Comparison of ENCODE assay signal across 15 mouse cellular contexts in the genomic region with DNA sequence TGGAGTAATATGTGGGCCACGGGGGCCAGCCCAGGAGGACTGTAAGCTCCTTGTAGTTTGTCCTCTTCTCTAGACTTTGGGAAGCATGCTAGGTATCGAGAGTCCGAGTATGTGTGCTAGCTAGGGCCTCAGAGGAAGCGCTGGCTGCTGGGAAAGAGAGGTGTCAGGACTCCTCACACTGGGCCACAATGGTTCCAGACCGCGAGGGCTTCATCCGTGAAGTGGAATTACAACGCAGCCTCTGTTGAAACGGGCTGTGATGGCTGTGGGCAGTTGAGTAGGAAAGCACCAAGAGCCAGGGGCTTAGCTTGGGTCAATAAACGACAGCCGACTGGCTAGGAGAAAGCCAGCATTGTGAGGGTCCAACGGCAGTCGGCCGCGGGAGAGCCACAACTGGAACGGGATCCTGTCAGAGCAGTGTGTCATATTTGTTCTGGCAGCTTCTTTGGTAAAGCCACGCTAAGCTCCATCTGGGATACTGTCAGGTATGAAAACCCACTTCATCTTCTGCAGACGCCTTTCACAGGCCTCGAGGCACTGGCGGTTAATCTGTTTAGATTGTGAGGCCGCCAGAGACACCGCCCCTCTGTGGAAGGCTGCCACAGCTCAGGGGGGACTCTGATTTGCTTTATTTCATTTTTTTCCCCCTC. TPM values are rescaled to one million over a fixed set of nuclear protein-coding genes. Genes with fewer than 3 reads are reported as not detected.
DNase-seq lines count a peak whose midpoint lies in the region; ATAC-seq and TF ChIP-seq lines count a peak whose summit lies in the region.
"Had no signal": no experiment of that assay in that cellular context is flagged by ENCODE, and none has a peak within 500 bp of the region (broad histone marks: within the 10 kb centered on the region; RNA-seq: fewer than 3 reads in every experiment).

No protein-coding gene starts in this region.

- peak; percentile 45 for DNase-seq in forebrain, embryonic 14.5 days (ENCODE audit: low spot score)
- peak; percentile 43 to 49 for DNase-seq in right cerebral cortex, postnatal 10 days (ENCODE audit: low spot score in 2 of 2)
- DNase-seq in right cerebral cortex, adult 18-20 months = no peak
- DNase-seq in midbrain, postnatal 0 days (ENCODE audit: low spot score) = peak; percentile 33
- no peak for DNase-seq in gastrocnemius, adult 2 months
- no peak for DNase-seq in heart, adult 11 months
- DNase-seq: adrenal gland, postnatal 10 days; gastrocnemius, postnatal 10 days; lung, postnatal 36 days; spleen, adult 18-20 months; thymus, adult 18-20 months had no signal

- no peaks in the 10 kb centered on the region for H3K36me3 ChIP-seq in forebrain, embryonic 14.5 days (ENCODE audit: control insufficient read depth, insufficient read depth, low read length)
- H3K36me3 ChIP-seq in forebrain, embryonic 12.5 days (replicated peaks) = no peaks in the 10 kb centered on the region
- H3K36me3 ChIP-seq in hindbrain, embryonic 15.5 days = no peaks in the 10 kb centered on the region
- no peaks in the 10 kb centered on the region for H3K36me3 ChIP-seq in midbrain, postnatal 0 days (ENCODE audit: insufficient read depth, low read length)
- H3K36me3 ChIP-seq: heart, embryonic 12.5 days had no signal

- WGBS in forebrain, embryonic 14.5 days = 81% methylated on average over 22 of the region's 22 CpGs
- WGBS in forebrain, embryonic 12.5 days = 85% methylated on average over 22 of the region's 22 CpGs
- WGBS in hindbrain, embryonic 15.5 days = 78% methylated on average over 22 of the region's 22 CpGs
- 47% methylated on average over 22 of the region's 22 CpGs for WGBS in midbrain, postnatal 0 days

- ATAC-seq in forebrain, embryonic 14.5 days = peak; percentile 33; the same call in 1 of the 2 replicates
- no peak for ATAC-seq in forebrain, embryonic 12.5 days (ENCODE audit: low FRiP score)
- peak; percentile 44 for ATAC-seq in hindbrain, embryonic 15.5 days (ENCODE audit: low FRiP score, low read depth)
- ATAC-seq in midbrain, postnatal 0 days (ENCODE audit: low FRiP score) = peak; percentile 50; the same call in 1 of the 2 replicates

- H3K4me3 ChIP-seq in forebrain, embryonic 14.5 days (ENCODE audit: low read depth, low read length) = no peak overlapping the region
- H3K4me3 ChIP-seq in forebrain, embryonic 12.5 days (replicated peaks) = no peak overlapping the region
- H3K4me3 ChIP-seq in hindbrain, embryonic 15.5 days = no peak overlapping the region
- no peak overlapping the region for H3K4me3 ChIP-seq in midbrain, postnatal 0 days (ENCODE audit: low read depth, low read length)
- H3K4me3 ChIP-seq in gastrocnemius, adult 2 months = no peak overlapping the region
- H3K4me3 ChIP-seq: heart, embryonic 12.5 days; myocyte had no signal

- peaks cover 8% of the 10 kb centered on the region; the same call in 1 of the 2 replicates for H3K4me1 ChIP-seq in forebrain, embryonic 14.5 days (ENCODE audit: control insufficient read depth, insufficient read depth, low read length)
- peaks cover 18% of the 10 kb centered on the region for H3K4me1 ChIP-seq in forebrain, embryonic 12.5 days
- H3K4me1 ChIP-seq in hindbrain, embryonic 15.5 days (replicated peaks) = peaks cover 13% of the 10 kb centered on the region
- H3K4me1 ChIP-seq in midbrain, postnatal 0 days (ENCODE audit: insufficient read depth, low read length) = peaks cover 3% of the 10 kb centered on the region; the same call in 1 of the 2 replicates
- H3K4me1 ChIP-seq: heart, embryonic 12.5 days had no signal

- peak; percentile 33 for TF ChIP-seq CTCF in midbrain, postnatal 0 days (IDR thresholded peaks at IDR 0.05)
- no peak for TF ChIP-seq CTCF in gastrocnemius, adult 2 months (IDR thresholded peaks at IDR 0.05)

- H3K9me3 ChIP-seq in forebrain, embryonic 14.5 days (replicated peaks; ENCODE audit: control insufficient read depth, low read length) = no peaks in the 10 kb centered on the region
- H3K9me3 ChIP-seq in forebrain, embryonic 12.5 days = no peaks in the 10 kb centered on the region
- no peaks in the 10 kb centered on the region for H3K9me3 ChIP-seq in hindbrain, embryonic 15.5 days
- H3K9me3 ChIP-seq in midbrain, postnatal 0 days (ENCODE audit: low read length) = no peaks in the 10 kb centered on the region
- H3K9me3 ChIP-seq: heart, embryonic 12.5 days had no signal

- H3K27ac ChIP-seq in forebrain, embryonic 14.5 days (ENCODE audit: low read depth, low read length) = peak overlapping the region; percentile 21; the same call in 1 of the 2 replicates
- H3K27ac ChIP-seq in forebrain, embryonic 12.5 days = no peak overlapping the region
- peak overlapping the region; percentile 6; the same call in 1 of the 2 replicates for H3K27ac ChIP-seq in hindbrain, embryonic 15.5 days (replicated peaks)
- peak overlapping the region; percentile 65 for H3K27ac ChIP-seq in midbrain, postnatal 0 days (ENCODE audit: low read depth, low read length)
- no peak overlapping the region for H3K27ac ChIP-seq in gastrocnemius, adult 2 months

- H3K27me3 ChIP-seq in forebrain, embryonic 14.5 days (replicated peaks; ENCODE audit: control insufficient read depth, insufficient read depth, low read length) = no peaks in the 10 kb centered on the region
- H3K27me3 ChIP-seq in forebrain, embryonic 12.5 days = 0 out of 2 replicates have a peak, but pooled peaks cover 3% of the 10 kb centered on the region
- no peaks in the 10 kb centered on the region for H3K27me3 ChIP-seq in hindbrain, embryonic 15.5 days
- no peaks in the 10 kb centered on the region for H3K27me3 ChIP-seq in midbrain, postnatal 0 days (ENCODE audit: insufficient read depth, low read length)
- H3K27me3 ChIP-seq: heart, embryonic 12.5 days had no signal

- H3K9ac ChIP-seq in forebrain, embryonic 14.5 days (ENCODE audit: low read length) = no peak overlapping the region
- H3K9ac ChIP-seq in forebrain, embryonic 12.5 days = no peak overlapping the region
- H3K9ac ChIP-seq in hindbrain, embryonic 15.5 days = no peak overlapping the region
- H3K9ac ChIP-seq in midbrain, postnatal 0 days (replicated peaks; ENCODE audit: low read length, poor library complexity, severe bottlenecking) = no peak overlapping the region
- H3K9ac ChIP-seq: heart, embryonic 12.5 days had no signal

- intact Hi-C loops in gastrocnemius, adult 2 months (cut with DNase I) = no loop called here

- no peak overlapping the region for H3K4me2 ChIP-seq in forebrain, embryonic 14.5 days (ENCODE audit: low read length)
- H3K4me2 ChIP-seq in forebrain, embryonic 12.5 days = no peak overlapping the region
- no peak overlapping the region for H3K4me2 ChIP-seq in hindbrain, embryonic 15.5 days
- no peak overlapping the region for H3K4me2 ChIP-seq in midbrain, postnatal 0 days (ENCODE audit: low read depth, low read length, poor library complexity, severe bottlenecking)
- H3K4me2 ChIP-seq: heart, embryonic 12.5 days had no signal

RNA-seq across cellular contexts. Expression of a gene that starts 41.7 kb away (rescaled TPM):
- 1.5 and 2.2 TPM in 2 replicates for polyA plus RNA-seq in forebrain, embryonic 14.5 days (2014; fragmentation: Nextera tagmentation; extraction: Ambion mirVana)
- polyA plus RNA-seq in forebrain, embryonic 12.5 days (2016; fragmentation: Nextera tagmentation; extraction: Ambion mirVana) = 6.9 and 8.6 TPM in 2 replicates
- 4.7 and 5.7 TPM in 2 replicates for polyA plus RNA-seq in hindbrain, embryonic 15.5 days (2015; fragmentation: Nextera tagmentation; extraction: Ambion mirVana)
- 2.0 and 3.1 TPM in 2 replicates for total RNA-seq in midbrain, postnatal 0 days (2014; rRNA removed)
- polyA plus RNA-seq in midbrain, postnatal 0 days (2015; fragmentation: Nextera tagmentation; extraction: Ambion mirVana) = 4.0 and 4.3 TPM in 2 replicates
- total RNA-seq in gastrocnemius, adult 2 months (2021) = under 1 TPM in 1 of 2 experiments, not detected in 1; 0.73 TPM
- polyA plus RNA-seq: myocyte had no signal

Comparison
In these comparisons a context has a peak if more than half of its experiments do, and no peak if none do; other contexts are left out.
1. DNase-seq: peak in forebrain, embryonic 14.5 days (single experiment), right cerebral cortex, postnatal 10 days (2 of 2) and midbrain, postnatal 0 days (single experiment); none in right cerebral cortex, adult 18-20 months (single experiment), gastrocnemius, adult 2 months (single experiment) and heart, adult 11 months (single experiment).
2. H3K27ac ChIP-seq: peak in forebrain, embryonic 14.5 days (single experiment), hindbrain, embryonic 15.5 days (single experiment) and midbrain, postnatal 0 days (single experiment); none in forebrain, embryonic 12.5 days (single experiment) and gastrocnemius, adult 2 months (single experiment).